Mouse (Mus musculus) CD8-positive naive resting alpha-beta T cell, adult 2 months (primary cell): ENCODE measurements at regions not wholly inside any gene's neighbourhood (a gene's known extent, or its start where the extent isn't known, plus 50 kb on each side); places are given as distances from the start of the nearest gene placed in this dataset.

Experiments used
- DNase-seq, 2 experiments: peaks; one replicate each; pipeline ENCODE4 v3.0.0; 2022; ENCODE audit warnings: low read depth in 2 of 2, low spot score in 2 of 2

GRCm38 (mm10) chr1:43366433-43366832, 77.9 kb upstream of the Nck2 start:
- no peak for DNase-seq

- DNase-seq, result no peak
Measured at GRCm38 (mm10) chr1:43367151-43367895, 77.1 kb upstream of the Nck2 start.

GRCm38 (mm10) chr1:43371863-43372262, 72.5 kb upstream of the Nck2 start:
- no peak for DNase-seq

- no peak for DNase-seq
Measured at GRCm38 (mm10) chr1:43374946-43375345, 69.4 kb upstream of the Nck2 start.

- no peak for DNase-seq
Measured at GRCm38 (mm10) chr1:43375851-43376250, 68.5 kb upstream of the Nck2 start.

- no peak for DNase-seq
Measured at GRCm38 (mm10) chr1:43377491-43378263, 66.7 kb upstream of the Nck2 start.

GRCm38 (mm10) chr1:43385008-43385407, 59.4 kb upstream of the Nck2 start:
- no peak for DNase-seq

- no peak for DNase-seq
Measured at GRCm38 (mm10) chr1:43394035-43394434, 50.3 kb upstream of the Nck2 start.
